Mouse (Mus musculus) G1E (cell line): ENCODE data around the gene Cdh13. TPM values are rescaled to one million over a fixed set of nuclear protein-coding genes. Genes with fewer than 3 reads are reported as not detected.

ENCODE experiments used
- ATAC-seq: 2 replicates; pipeline ENCODE4 v1.8.0; 2016; ENCODE audit warnings: mild to moderate bottlenecking; ENCODE audit not compliant: insufficient number of reproducible peaks, poor library complexity, low FRiP score, severe bottlenecking; ENCODE audit errors: extremely low read depth
- DNase-seq: peaks from one replicate; pipeline ENCODE4 v3.0.0; 2012; ENCODE audit warnings: low spot score
- H3K27me3 ChIP-seq: 2 replicates; pipeline ENCODE4 v1.6.1; 2012; ENCODE audit warnings: mild to moderate bottlenecking, low read length, inconsistent platforms; ENCODE audit not compliant: insufficient read depth
- H3K36me3 ChIP-seq: replicated peaks from 2 replicates; pipeline ENCODE3; 2012; ENCODE audit warnings: mild to moderate bottlenecking, inconsistent platforms
- H3K4me1 ChIP-seq: 2 replicates; pipeline ENCODE4 v1.6.1; 2012; ENCODE audit warnings: low read depth, low read length, inconsistent platforms, mixed read lengths; ENCODE audit not compliant: insufficient read depth
- H3K4me3 ChIP-seq: 2 replicates; pipeline ENCODE4 v1.5.1; 2012; ENCODE audit warnings: low read depth, mild to moderate bottlenecking, inconsistent platforms, low read length, moderate library complexity, mixed read lengths
- H3K9me3 ChIP-seq: replicated peaks from 2 replicates; pipeline ENCODE4 v1.6.1; 2012; ENCODE audit warnings: inconsistent platforms
- CTCF ChIP-seq: IDR thresholded peaks from 2 replicates; pipeline ENCODE4 v1.5.1; 2012; ENCODE audit warnings: low read depth, low read length, inconsistent platforms, mixed read lengths
- GATA1 ChIP-seq: IDR thresholded peaks from 2 replicates; pipeline ENCODE4 v1.6.1; 2012; ENCODE audit warnings: borderline replicate concordance, low read length, inconsistent platforms, mixed read lengths
- GATA2 ChIP-seq: IDR thresholded peaks from 2 replicates; pipeline ENCODE4 v1.6.1; 2012; ENCODE audit warnings: low read depth, low read length, inconsistent platforms, borderline replicate concordance
- POLR2AphosphoS5 ChIP-seq: IDR thresholded peaks from 2 replicates; pipeline ENCODE4 v1.6.1; 2012; ENCODE audit warnings: low read depth, low read length, inconsistent platforms; ENCODE audit not compliant: insufficient replicate concordance
- TAL1 ChIP-seq: conservative IDR thresholded peaks from 2 replicates; pipeline ENCODE4 v1.6.1; 2012; ENCODE audit warnings: low read depth, low read length, inconsistent platforms, mixed read lengths
- polyA plus RNA-seq: library from polyadenylated mRNA; stranded (reverse); fragments of >175 nt; gene quantifications from 2 replicates; pipeline ENCODE4 v1.2.3, GENCODE M21; 2012
- total RNA-seq, 2 experiments: library from RNA; stranded (forward) in 1 of 2; stranded (reverse) in 1 of 2; fragments of 200-1000 nt in 1 of 2; fragments of >200 nt in 1 of 2; fragmentation: Nextera tagmentation in 1 of 2; gene quantifications; 2 replicates each; pipeline ENCODE4 v1.2.3; 2014 to 2017

The Cdh13 gene
- total and polyA plus RNA-seq, 3 experiments: 0.22 TPM; not detected in 2

GRCm38 (mm10) chr8:118618195-118618594 lies 334.7 kb downstream of the Cdh13 start:
- TF ChIP-seq CTCF (no peak), POLR2AphosphoS5 (no peak), GATA1 (no peak), GATA2 (no peak), TAL1 (no peak)
- DNase-seq (no peak), ATAC-seq (no peak)
- Histone ChIP-seq H3K4me1 (no peaks in the 10 kb centered on the region), H3K9me3 (peaks cover 65% of the 10 kb centered on the region), H3K27me3 (no peaks in the 10 kb centered on the region), H3K4me3 (no peak overlapping the region), H3K36me3 (no peaks in the 10 kb centered on the region)

- ATAC-seq: no peak
- Histone ChIP-seq H3K27me3 (no peaks in the 10 kb centered on the region), H3K4me1 (no peaks in the 10 kb centered on the region), H3K4me3 (no peak overlapping the region), H3K36me3 (no peaks in the 10 kb centered on the region), H3K9me3 (peaks cover 72% of the 10 kb centered on the region)
- DNase-seq: no peak
- TF ChIP-seq GATA2: no peak
- no peak for TF ChIP-seq TAL1
- TF ChIP-seq POLR2AphosphoS5: no peak
- no peak for TF ChIP-seq CTCF
- no peak for TF ChIP-seq GATA1
These were observed 342.9 kb downstream of the Cdh13 start for GRCm38 (mm10) chr8:118626425-118626824.

GRCm38 (mm10) chr8:118627737-118628136 lies 344.2 kb downstream of the Cdh13 start:
- Histone ChIP-seq H3K4me1 (no peaks in the 10 kb centered on the region), H3K36me3 (no peaks in the 10 kb centered on the region), H3K9me3 (peaks cover 77% of the 10 kb centered on the region), H3K4me3 (no peak overlapping the region), H3K27me3 (no peaks in the 10 kb centered on the region)
- DNase-seq: no peak
- TF ChIP-seq TAL1: no peak
- TF ChIP-seq GATA2: no peak
- no peak for TF ChIP-seq GATA1
- no peak for TF ChIP-seq CTCF
- TF ChIP-seq POLR2AphosphoS5: no peak
- ATAC-seq: no peak

- TF ChIP-seq CTCF: no peak
- TF ChIP-seq GATA2: no peak
- TF ChIP-seq GATA1: no peak
- no peak for TF ChIP-seq TAL1
- no peak for TF ChIP-seq POLR2AphosphoS5
- H3K4me1 ChIP-seq: no peaks in the 10 kb centered on the region
- DNase-seq (no peak), ATAC-seq (no peak)
- H3K27me3 ChIP-seq: no peaks in the 10 kb centered on the region
- no peaks in the 10 kb centered on the region for H3K36me3 ChIP-seq
- peaks cover 74% of the 10 kb centered on the region for H3K9me3 ChIP-seq
- no peak overlapping the region for H3K4me3 ChIP-seq
These were observed 345.2 kb downstream of the Cdh13 start for GRCm38 (mm10) chr8:118628702-118629101.

- DNase-seq (no peak), ATAC-seq (no peak)
- Histone ChIP-seq H3K4me1 (no peaks in the 10 kb centered on the region), H3K27me3 (no peaks in the 10 kb centered on the region; the same call in 1 of the 2 replicates), H3K9me3 (peaks cover 71% of the 10 kb centered on the region), H3K4me3 (no peak overlapping the region; the same call in 1 of the 2 replicates), H3K36me3 (no peaks in the 10 kb centered on the region)
- no peak for TF ChIP-seq GATA1
- TF ChIP-seq TAL1: no peak
- TF ChIP-seq GATA2: no peak
- TF ChIP-seq CTCF: no peak
- TF ChIP-seq POLR2AphosphoS5: no peak
These were observed 351.9 kb downstream of the Cdh13 start for GRCm38 (mm10) chr8:118635296-118636060.

GRCm38 (mm10) chr8:118639606-118640005 lies 356.1 kb downstream of the Cdh13 start:
- ATAC-seq (no peak), DNase-seq (no peak)
- H3K4me3 ChIP-seq: no peak overlapping the region
- no peaks in the 10 kb centered on the region for H3K36me3 ChIP-seq
- TF ChIP-seq GATA2: no peak
- TF ChIP-seq TAL1: no peak
- no peak for TF ChIP-seq GATA1
- no peak for TF ChIP-seq POLR2AphosphoS5
- TF ChIP-seq CTCF: no peak
- H3K4me1 ChIP-seq: no peaks in the 10 kb centered on the region
- no peaks in the 10 kb centered on the region; the same call in 1 of the 2 replicates for H3K27me3 ChIP-seq
- peaks cover 70% of the 10 kb centered on the region for H3K9me3 ChIP-seq

GRCm38 (mm10) chr8:118641799-118642198 lies 358.3 kb downstream of the Cdh13 start:
- H3K4me3 ChIP-seq: no peak overlapping the region
- ATAC-seq: no peak
- TF ChIP-seq GATA1: no peak
- no peak for TF ChIP-seq GATA2
- no peak for TF ChIP-seq CTCF
- no peak for TF ChIP-seq TAL1
- no peak for TF ChIP-seq POLR2AphosphoS5

More at GRCm38 (mm10) chr8:118641799-118642198, 358.3 kb downstream of the Cdh13 start:
- no peaks in the 10 kb centered on the region for H3K36me3 ChIP-seq
- H3K27me3 ChIP-seq: no peaks in the 10 kb centered on the region
- H3K4me1 ChIP-seq: no peaks in the 10 kb centered on the region
- no peak for DNase-seq
- peaks cover 70% of the 10 kb centered on the region for H3K9me3 ChIP-seq
